Mouse (Mus musculus): ENCODE results near the gene Fam170b.

Fam170b gene

GRCm38 (mm10) chr14:32827994-32828650 is 5.6 kb upstream of the Fam170b start:
- DNase-seq (ENCODE audit: low spot score in 2 of 2): no peak

- no peak for DNase-seq (ENCODE audit: low spot score in 2 of 2)
These were observed 1.4 kb downstream of the Fam170b start for GRCm38 (mm10) chr14:32835181-32835580.

- no peak for DNase-seq (ENCODE audit: low spot score in 2 of 2)
These were observed 1.8 kb downstream of the Fam170b start for GRCm38 (mm10) chr14:32835596-32835995.

- no peak for DNase-seq (ENCODE audit: low spot score in 2 of 2)
These were observed 2.4 kb downstream of the Fam170b start for GRCm38 (mm10) chr14:32836191-32836590.

- no peak for DNase-seq (ENCODE audit: low spot score in 2 of 2)
These were observed 8.3 kb downstream of the Fam170b start for GRCm38 (mm10) chr14:32842052-32842451.

GRCm38 (mm10) chr14:32854059-32854458 is 20.3 kb downstream of the Fam170b start:
- no peak for DNase-seq (ENCODE audit: low spot score in 2 of 2)

- no peak for DNase-seq (ENCODE audit: low spot score in 2 of 2)
These were observed 22.5 kb downstream of the Fam170b start for GRCm38 (mm10) chr14:32856246-32856645.

GRCm38 (mm10) chr14:32856681-32857328 is 23.0 kb downstream of the Fam170b start, which contains the start of gene Vstm4:
Vstm4 (plus strand) TSS chr14:32856756.
- peak; percentile 20 to 25 for DNase-seq (ENCODE audit: low spot score in 2 of 2)

GRCm38 (mm10) chr14:32858361-32858760 is 24.6 kb downstream of the Fam170b start:
- no peak for DNase-seq (ENCODE audit: low spot score in 2 of 2)

- DNase-seq (ENCODE audit: low spot score in 2 of 2): no peak
These were observed 25.3 kb downstream of the Fam170b start for GRCm38 (mm10) chr14:32858941-32859510.

- DNase-seq (ENCODE audit: low spot score in 2 of 2): no peak
These were observed 26.2 kb downstream of the Fam170b start for GRCm38 (mm10) chr14:32859831-32860569.

GRCm38 (mm10) chr14:32861149-32861581 is 27.4 kb downstream of the Fam170b start:
- no peak for DNase-seq (ENCODE audit: low spot score in 2 of 2)

GRCm38 (mm10) chr14:32861656-32862055 is 27.9 kb downstream of the Fam170b start:
- no peak for DNase-seq (ENCODE audit: low spot score in 2 of 2)

- DNase-seq (ENCODE audit: low spot score in 2 of 2): no peak
These were observed 31.6 kb downstream of the Fam170b start for GRCm38 (mm10) chr14:32865331-32865730.

- DNase-seq (ENCODE audit: low spot score in 2 of 2): no peak
These were observed 38.2 kb downstream of the Fam170b start for GRCm38 (mm10) chr14:32871963-32872362.

GRCm38 (mm10) chr14:32877549-32877948 is 43.8 kb downstream of the Fam170b start:
- no peak for DNase-seq (ENCODE audit: low spot score in 2 of 2)

- DNase-seq (ENCODE audit: low spot score in 2 of 2): no peak
These were observed 46.6 kb downstream of the Fam170b start for GRCm38 (mm10) chr14:32880332-32880731.

GRCm38 (mm10) chr14:32881693-32882092 is 47.9 kb downstream of the Fam170b start:
- no peak for DNase-seq (ENCODE audit: low spot score in 2 of 2)

Data from frontal cortex, postnatal 25 days (tissue).